Mouse (Mus musculus) liver, adult 2 months (tissue): Measurements from ENCODE around the gene Pbx4. TPM values are rescaled to one million over a fixed set of nuclear protein-coding genes. Genes with fewer than 3 reads are reported as not detected.

Experiments
- DNase-seq: peaks from one replicate; pipeline ENCODE4 v3.0.0-alpha.2; 2011; ENCODE audit warnings: low read depth, low spot score; ENCODE audit errors: extremely low read depth
- H3K27ac ChIP-seq: fragments of 200-500 bp; replicated peaks from 2 replicates; pipeline ENCODE4 v1.5.1; 2012; ENCODE audit warnings: low read depth, mild to moderate bottlenecking, control low read depth, inconsistent platforms, low read length; ENCODE audit not compliant: insufficient read depth
- H3K27me3 ChIP-seq: fragments of 200-500 bp; 2 replicates; pipeline ENCODE4 v1.6.1; 2012; ENCODE audit warnings: mild to moderate bottlenecking, moderate library complexity, low read length, inconsistent platforms; ENCODE audit not compliant: control insufficient read depth, insufficient read depth
- H3K36me3 ChIP-seq: fragments of 200-500 bp; 2 replicates; pipeline ENCODE4 v1.6.1; 2012; ENCODE audit warnings: low read length, inconsistent platforms; ENCODE audit not compliant: control insufficient read depth, insufficient read depth
- H3K4me1 ChIP-seq: fragments of 200-500 bp; 2 replicates; pipeline ENCODE4 v1.6.1; 2011; ENCODE audit warnings: low read length; ENCODE audit not compliant: control insufficient read depth, insufficient read depth
- H3K4me3 ChIP-seq: fragments of 200-500 bp; 2 replicates; pipeline ENCODE4 v1.5.1; 2011; ENCODE audit warnings: low read depth, mild to moderate bottlenecking, control low read depth, low read length, moderate library complexity; ENCODE audit not compliant: insufficient read depth
- H3K79me2 ChIP-seq: fragments of 200-500 bp; 2 replicates; pipeline ENCODE4 v1.6.1; 2012; ENCODE audit warnings: inconsistent platforms, mild to moderate bottlenecking, low read length, moderate library complexity; ENCODE audit not compliant: control insufficient read depth, insufficient read depth
- H3K9ac ChIP-seq: fragments of 200-500 bp; 2 replicates; pipeline ENCODE4 v1.6.1; 2012; ENCODE audit warnings: low read depth, mild to moderate bottlenecking, control low read depth, inconsistent platforms, low read length
- CTCF ChIP-seq: fragments of 200-500 bp; IDR thresholded peaks from 2 replicates; pipeline ENCODE4 v1.5.1; 2011; ENCODE audit warnings: low read depth, low read length, control low read depth
- POLR2A ChIP-seq: fragments of 200-500 bp; IDR thresholded peaks from 2 replicates; pipeline ENCODE4 v1.6.1; 2011; ENCODE audit warnings: low read length, control low read depth; ENCODE audit not compliant: insufficient read depth; ENCODE audit errors: extremely low read depth
- WGBS: fragments of 180-500 bp; shearing (Covaris S2); methylation state at CpG from one replicate; pipeline ENCODE4 v1.1.7; 2018; 5-methylcytosine and 5-hydroxymethylcytosine counted together
- polyA plus RNA-seq: library from polyadenylated mRNA; depleted of rRNA; stranded (reverse); fragments of >200 nt; gene quantifications from 2 replicates; pipeline ENCODE4 v1.2.3, GENCODE M21; 2012
- total RNA-seq: library from RNA; depleted of rRNA; stranded (reverse); fragments of >200 nt; gene quantifications from 2 replicates; pipeline ENCODE4 v1.2.3, GENCODE M21; 2014

The Pbx4 gene
- total and polyA plus RNA-seq, 2 experiments, result 0.46 to 1.7 TPM

DNA sequence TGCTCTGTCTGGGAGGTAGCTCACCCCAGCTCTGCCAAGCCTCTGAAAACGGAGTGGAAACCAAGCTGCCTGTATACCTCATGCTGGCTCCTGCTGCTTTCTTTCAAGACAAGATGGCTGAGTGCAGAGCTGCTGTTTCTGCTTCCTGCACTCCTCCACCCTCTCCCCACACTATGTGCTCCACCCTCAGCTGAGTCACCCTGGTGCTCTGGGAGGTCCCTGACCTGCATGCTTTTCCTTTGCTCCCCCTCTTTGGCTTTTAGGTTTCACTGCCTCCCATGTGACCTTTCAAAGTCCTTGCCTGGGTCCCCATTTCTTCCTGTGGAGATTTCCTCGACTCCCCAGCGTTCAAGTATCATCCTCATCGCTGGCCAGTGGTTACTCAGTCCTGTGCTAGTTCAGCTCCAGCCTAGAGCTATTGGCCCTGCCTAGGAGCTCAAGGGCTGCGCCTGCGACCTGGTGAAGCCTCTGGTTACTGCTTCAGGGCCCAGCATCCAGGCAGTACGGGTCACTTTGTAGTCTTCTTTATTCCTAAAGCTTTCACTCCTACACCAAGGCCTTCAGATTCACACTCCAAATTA is 18.7 kb downstream of the Pbx4 start:
- H3K27ac ChIP-seq, result no peak overlapping the region
- H3K4me3 ChIP-seq, result no peak overlapping the region
- no peaks in the 10 kb centered on the region for H3K27me3 ChIP-seq
- H3K36me3 ChIP-seq, result no peaks in the 10 kb centered on the region
- DNase-seq, result no peak
- TF ChIP-seq POLR2A, result no peak
- no peak for TF ChIP-seq CTCF
- 82% methylated on average over 7 of the region's 7 CpGs for WGBS
- H3K9ac ChIP-seq, result no peak overlapping the region
- no peaks in the 10 kb centered on the region for H3K79me2 ChIP-seq
- H3K4me1 ChIP-seq, result peaks cover 2% of the 10 kb centered on the region; the same call in 1 of the 2 replicates

- no peaks in the 10 kb centered on the region for H3K36me3 ChIP-seq
- no peaks in the 10 kb centered on the region for H3K4me1 ChIP-seq
- H3K27ac ChIP-seq, result no peak overlapping the region
- WGBS, result 91% methylated on average over 10 of the region's 10 CpGs
- no peak overlapping the region for H3K9ac ChIP-seq
- no peak overlapping the region for H3K4me3 ChIP-seq
- H3K79me2 ChIP-seq, result no peaks in the 10 kb centered on the region
- no peaks in the 10 kb centered on the region for H3K27me3 ChIP-seq
- no peak for TF ChIP-seq POLR2A
- no peak for TF ChIP-seq CTCF
- no peak for DNase-seq
Observed at GRCm38 (mm10) chr8:69853869-69854268, 21.6 kb downstream of the Pbx4 start.

- WGBS, result 75% methylated on average over 4 of the region's 4 CpGs
- no peaks in the 10 kb centered on the region for H3K36me3 ChIP-seq
Observed at GRCm38 (mm10) chr8:69860807-69861206, 28.5 kb downstream of the Pbx4 start.

DNA sequence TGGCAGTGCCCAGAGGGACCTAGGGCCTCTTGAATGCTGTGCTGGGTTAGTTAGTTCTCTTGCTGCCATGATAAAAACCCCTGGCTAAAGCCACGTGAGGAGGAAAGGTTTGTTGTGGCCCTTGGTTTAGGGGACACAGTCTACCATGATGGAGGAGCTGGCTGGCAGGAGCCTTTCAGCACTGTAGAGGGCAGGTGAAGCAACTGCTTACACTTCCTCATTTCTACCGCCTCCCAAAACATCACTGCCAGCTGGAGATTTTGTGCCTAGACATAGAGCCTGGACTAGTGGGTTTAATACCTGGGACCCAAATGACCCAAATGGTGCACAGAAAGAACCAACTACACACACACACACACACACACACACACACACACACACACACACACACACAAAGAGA is 29.0 kb downstream of the Pbx4 start:
- Histone ChIP-seq H3K4me1 (no peaks in the 10 kb centered on the region), H3K79me2 (no peaks in the 10 kb centered on the region), H3K27me3 (no peaks in the 10 kb centered on the region), H3K27ac (no peak overlapping the region), H3K4me3 (no peak overlapping the region), H3K36me3 (no peaks in the 10 kb centered on the region), H3K9ac (no peak overlapping the region)
- TF ChIP-seq CTCF, result no peak
- no peak for TF ChIP-seq POLR2A
- no peak for DNase-seq
- WGBS, result 93% methylated on average over 2 of the region's 2 CpGs

More at GRCm38 (mm10) chr8:69860807-69861206, 28.5 kb downstream of the Pbx4 start:
- Histone ChIP-seq H3K27ac (no peak overlapping the region), H3K4me1 (no peaks in the 10 kb centered on the region), H3K79me2 (no peaks in the 10 kb centered on the region), H3K9ac (no peak overlapping the region), H3K27me3 (no peaks in the 10 kb centered on the region), H3K4me3 (no peak overlapping the region)
- TF ChIP-seq POLR2A (no peak), CTCF (peak; percentile 39; the same call in 1 of the 2 replicates)
- DNase-seq, result no peak

DNA sequence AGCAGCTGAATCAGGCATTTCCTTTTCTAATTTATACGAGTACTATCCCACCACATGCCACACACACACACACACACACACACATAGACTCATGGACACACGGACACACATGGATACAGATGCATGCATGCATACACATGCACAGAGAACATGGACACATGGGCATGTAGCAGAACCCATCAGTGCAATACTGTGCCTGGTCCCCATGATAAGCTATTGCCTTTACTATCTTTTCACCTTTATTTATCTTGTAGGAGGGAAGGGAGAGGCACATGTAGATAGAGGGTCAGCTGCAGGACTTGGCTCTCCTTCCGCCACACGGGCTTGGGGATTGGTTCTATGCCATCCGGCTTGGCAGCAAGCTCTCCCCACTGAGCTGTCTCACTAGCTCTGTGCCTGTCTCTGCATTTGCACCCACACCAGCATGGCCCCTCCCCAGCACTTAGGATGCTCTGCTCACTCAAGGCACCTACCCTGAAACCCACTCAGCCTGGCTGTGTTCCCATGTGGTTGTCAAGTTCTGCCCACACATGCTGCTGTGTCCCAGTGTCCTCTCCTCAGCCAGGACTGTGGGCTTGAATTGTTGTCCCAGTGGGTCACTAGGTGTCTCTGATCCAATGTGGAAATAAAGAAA is 31.2 kb downstream of the Pbx4 start:
- DNase-seq, result no peak
- Histone ChIP-seq H3K4me3 (no peak overlapping the region), H3K27ac (no peak overlapping the region), H3K4me1 (peaks cover 3% of the 10 kb centered on the region; the same call in 1 of the 2 replicates), H3K36me3 (no peaks in the 10 kb centered on the region), H3K79me2 (no peaks in the 10 kb centered on the region), H3K27me3 (no peaks in the 10 kb centered on the region), H3K9ac (no peak overlapping the region)
- 85% methylated on average over 5 of the region's 5 CpGs for WGBS
- no peak for TF ChIP-seq POLR2A
- TF ChIP-seq CTCF, result no peak

DNA sequence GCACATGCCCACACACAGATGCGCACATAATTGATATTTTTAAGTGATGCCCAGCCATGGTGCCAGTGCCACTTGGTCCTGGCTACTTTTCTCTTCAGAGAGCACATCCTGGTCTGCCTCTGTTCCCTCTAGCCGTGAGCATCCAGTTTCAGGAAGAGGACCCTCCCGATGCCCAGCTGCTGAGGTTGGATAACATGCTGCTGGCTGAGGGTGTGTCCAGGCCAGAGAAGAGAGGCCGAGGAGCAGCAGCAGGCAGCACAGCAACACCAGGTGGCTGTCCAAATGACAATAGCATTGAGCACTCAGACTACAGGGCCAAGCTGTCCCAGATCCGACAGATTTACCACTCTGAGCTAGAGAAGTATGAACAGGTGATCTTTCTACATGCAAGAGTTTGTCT is 31.9 kb downstream of the Pbx4 start:
- H3K4me3 ChIP-seq, result no peak overlapping the region

More for the DNA sequence above, 31.9 kb downstream of the Pbx4 start:
- H3K27me3 ChIP-seq, result no peaks in the 10 kb centered on the region
- H3K79me2 ChIP-seq, result no peaks in the 10 kb centered on the region
- H3K9ac ChIP-seq, result no peak overlapping the region
- no peak overlapping the region for H3K27ac ChIP-seq
- no peaks in the 10 kb centered on the region for H3K36me3 ChIP-seq
- TF ChIP-seq CTCF (no peak), POLR2A (no peak)
- DNase-seq, result no peak
- H3K4me1 ChIP-seq, result peaks cover 3% of the 10 kb centered on the region; the same call in 1 of the 2 replicates
- WGBS, result 72% methylated on average over 5 of the region's 5 CpGs
